Mouse (Mus musculus): ENCODE results near the gene Cnr1. TPM values are rescaled to one million over a fixed set of nuclear protein-coding genes. Genes with fewer than 3 reads are reported as not detected.

Cnr1 gene
- polyA plus RNA-seq, 1 experiment from 2014 or later, result 0.25 TPM

- TF ChIP-seq EP300 (IDR thresholded peaks at IDR 0.05) (no peak), CTCF (IDR thresholded peaks at IDR 0.05) (no peak)
- Histone ChIP-seq H3K4me3 (ENCODE audit: low read depth, low read length) (no peak overlapping the region), H3K27ac (ENCODE audit: low read length) (no peak overlapping the region), H3K4me1 (ENCODE audit: insufficient read depth, low read depth, low read length) (no peaks in the 10 kb centered on the region), H3K9ac (replicated peaks; ENCODE audit: low read depth) (no peak overlapping the region), H3K27me3 (replicated peaks; ENCODE audit: insufficient read depth, low read length) (no peaks in the 10 kb centered on the region), H3K4me2 (replicated peaks; ENCODE audit: low read depth, low read length) (no peak overlapping the region), H3K36me3 (ENCODE audit: insufficient read depth, low read length) (no peaks in the 10 kb centered on the region), H3K9me3 (ENCODE audit: low read length) (no peaks in the 10 kb centered on the region)
- ATAC-seq (no peak), DNase-seq (ENCODE audit: low spot score) (no peak)
- WGBS, result 60% methylated on average over 8 of the region's 8 CpGs
Measured at GRCm38 (mm10) chr4:33895046-33895445, 29.3 kb upstream of the Cnr1 start.

GRCm38 (mm10) chr4:33895491-33895890 is 28.9 kb upstream of the Cnr1 start:
- ATAC-seq (no peak), DNase-seq (ENCODE audit: low spot score) (no peak)
- H3K4me3 ChIP-seq (ENCODE audit: low read depth, low read length), result no peak overlapping the region
- no peak overlapping the region for H3K4me2 ChIP-seq (replicated peaks; ENCODE audit: low read depth, low read length)
- TF ChIP-seq EP300 (IDR thresholded peaks at IDR 0.05) (no peak), CTCF (IDR thresholded peaks at IDR 0.05) (no peak)
- no peaks in the 10 kb centered on the region for H3K27me3 ChIP-seq (replicated peaks; ENCODE audit: insufficient read depth, low read length)
- 82% methylated on average over 2 of the region's 2 CpGs for WGBS
- H3K27ac ChIP-seq (ENCODE audit: low read length), result no peak overlapping the region
- no peaks in the 10 kb centered on the region for H3K36me3 ChIP-seq (ENCODE audit: insufficient read depth, low read length)
- no peaks in the 10 kb centered on the region for H3K4me1 ChIP-seq (ENCODE audit: insufficient read depth, low read depth, low read length)
- no peak overlapping the region for H3K9ac ChIP-seq (replicated peaks; ENCODE audit: low read depth)
- no peaks in the 10 kb centered on the region for H3K9me3 ChIP-seq (ENCODE audit: low read length)

GRCm38 (mm10) chr4:33901659-33902058 is 22.7 kb upstream of the Cnr1 start:
- H3K27me3 ChIP-seq (replicated peaks; ENCODE audit: insufficient read depth, low read length), result no peaks in the 10 kb centered on the region
- no peak overlapping the region for H3K4me3 ChIP-seq (ENCODE audit: low read depth, low read length)
- DNase-seq (ENCODE audit: low spot score), result no peak
- H3K9me3 ChIP-seq (ENCODE audit: low read length), result no peaks in the 10 kb centered on the region
- no peaks in the 10 kb centered on the region for H3K36me3 ChIP-seq (ENCODE audit: insufficient read depth, low read length)
- no peaks in the 10 kb centered on the region for H3K4me1 ChIP-seq (ENCODE audit: insufficient read depth, low read depth, low read length)
- no peak for ATAC-seq
- H3K9ac ChIP-seq (replicated peaks; ENCODE audit: low read depth), result no peak overlapping the region
- H3K27ac ChIP-seq (ENCODE audit: low read length), result no peak overlapping the region
- no peak for TF ChIP-seq CTCF (IDR thresholded peaks at IDR 0.05)
- no peak for TF ChIP-seq EP300 (IDR thresholded peaks at IDR 0.05)
- no peak overlapping the region for H3K4me2 ChIP-seq (replicated peaks; ENCODE audit: low read depth, low read length)
- WGBS, result 76% methylated on average over 3 of the region's 3 CpGs

- TF ChIP-seq CTCF (IDR thresholded peaks at IDR 0.05) (no peak), EP300 (IDR thresholded peaks at IDR 0.05) (no peak)
- Histone ChIP-seq H3K9me3 (ENCODE audit: low read length) (no peaks in the 10 kb centered on the region), H3K27ac (ENCODE audit: low read length) (no peak overlapping the region), H3K9ac (replicated peaks; ENCODE audit: low read depth) (no peak overlapping the region), H3K4me2 (replicated peaks; ENCODE audit: low read depth, low read length) (no peak overlapping the region), H3K4me1 (ENCODE audit: insufficient read depth, low read depth, low read length) (no peaks in the 10 kb centered on the region), H3K27me3 (replicated peaks; ENCODE audit: insufficient read depth, low read length) (no peaks in the 10 kb centered on the region), H3K36me3 (ENCODE audit: insufficient read depth, low read length) (no peaks in the 10 kb centered on the region), H3K4me3 (ENCODE audit: low read depth, low read length) (no peak overlapping the region)
- 62% methylated on average over 1 of the region's 1 CpGs for WGBS
- DNase-seq (ENCODE audit: low spot score) (no peak), ATAC-seq (no peak)
Measured at GRCm38 (mm10) chr4:33903812-33904340, 20.5 kb upstream of the Cnr1 start.

GRCm38 (mm10) chr4:33904826-33905225 is 19.6 kb upstream of the Cnr1 start:
- no peak overlapping the region for H3K9ac ChIP-seq (replicated peaks; ENCODE audit: low read depth)
- H3K4me1 ChIP-seq (ENCODE audit: insufficient read depth, low read depth, low read length), result no peaks in the 10 kb centered on the region
- WGBS, result 61% methylated on average over 4 of the region's 4 CpGs
- H3K27me3 ChIP-seq (replicated peaks; ENCODE audit: insufficient read depth, low read length), result no peaks in the 10 kb centered on the region
- no peak for DNase-seq (ENCODE audit: low spot score)
- no peak overlapping the region for H3K4me2 ChIP-seq (replicated peaks; ENCODE audit: low read depth, low read length)
- no peaks in the 10 kb centered on the region for H3K36me3 ChIP-seq (ENCODE audit: insufficient read depth, low read length)
- TF ChIP-seq CTCF (IDR thresholded peaks at IDR 0.05) (no peak), EP300 (IDR thresholded peaks at IDR 0.05) (no peak)
- no peak overlapping the region for H3K4me3 ChIP-seq (ENCODE audit: low read depth, low read length)
- H3K9me3 ChIP-seq (ENCODE audit: low read length), result no peaks in the 10 kb centered on the region
- H3K27ac ChIP-seq (ENCODE audit: low read length), result no peak overlapping the region
- no peak for ATAC-seq

GRCm38 (mm10) chr4:33908786-33909185 is 15.6 kb upstream of the Cnr1 start:
- DNase-seq (ENCODE audit: low spot score) (no peak), ATAC-seq (no peak)
- 41% methylated on average over 3 of the region's 3 CpGs for WGBS
- Histone ChIP-seq H3K4me2 (replicated peaks; ENCODE audit: low read depth, low read length) (no peak overlapping the region), H3K4me1 (ENCODE audit: insufficient read depth, low read depth, low read length) (no peaks in the 10 kb centered on the region), H3K27me3 (replicated peaks; ENCODE audit: insufficient read depth, low read length) (no peaks in the 10 kb centered on the region), H3K27ac (ENCODE audit: low read length) (no peak overlapping the region), H3K4me3 (ENCODE audit: low read depth, low read length) (no peak overlapping the region), H3K9me3 (ENCODE audit: low read length) (no peaks in the 10 kb centered on the region), H3K36me3 (ENCODE audit: insufficient read depth, low read length) (no peaks in the 10 kb centered on the region), H3K9ac (replicated peaks; ENCODE audit: low read depth) (no peak overlapping the region)
- TF ChIP-seq CTCF (IDR thresholded peaks at IDR 0.05) (no peak), EP300 (IDR thresholded peaks at IDR 0.05) (no peak)

GRCm38 (mm10) chr4:33915730-33916129 is 8.7 kb upstream of the Cnr1 start:
- Histone ChIP-seq H3K4me1 (ENCODE audit: insufficient read depth, low read depth, low read length) (no peaks in the 10 kb centered on the region), H3K27ac (ENCODE audit: low read length) (no peak overlapping the region), H3K36me3 (ENCODE audit: insufficient read depth, low read length) (no peaks in the 10 kb centered on the region), H3K9me3 (ENCODE audit: low read length) (no peaks in the 10 kb centered on the region), H3K27me3 (replicated peaks; ENCODE audit: insufficient read depth, low read length) (no peaks in the 10 kb centered on the region), H3K9ac (replicated peaks; ENCODE audit: low read depth) (no peak overlapping the region), H3K4me2 (replicated peaks; ENCODE audit: low read depth, low read length) (no peak overlapping the region), H3K4me3 (ENCODE audit: low read depth, low read length) (no peak overlapping the region)
- TF ChIP-seq EP300 (IDR thresholded peaks at IDR 0.05) (no peak), CTCF (IDR thresholded peaks at IDR 0.05) (no peak)
- WGBS, result 53% methylated on average over 5 of the region's 5 CpGs
- ATAC-seq, result no peak
- no peak for DNase-seq (ENCODE audit: low spot score)

All from lung, postnatal 0 days (tissue).